Mouse (Mus musculus): ENCODE results near the gene Nr4a1.

The Nr4a1 gene

GRCm38 (mm10) chr15:101233641-101234275 lies 20.3 kb upstream of the Nr4a1 start:
- DNase-seq, result no peak

GRCm38 (mm10) chr15:101234611-101235341 lies 19.3 kb upstream of the Nr4a1 start:
- no peak for DNase-seq

- no peak for DNase-seq
Observed at GRCm38 (mm10) chr15:101235342-101235698, 18.7 kb upstream of the Nr4a1 start.

- DNase-seq, result peak; percentile 86
Observed at GRCm38 (mm10) chr15:101235728-101236327, 18.2 kb upstream of the Nr4a1 start.

GRCm38 (mm10) chr15:101236878-101237277 lies 17.2 kb upstream of the Nr4a1 start:
- DNase-seq, result no peak

GRCm38 (mm10) chr15:101238885-101239511 lies 15.1 kb upstream of the Nr4a1 start:
- peak; percentile 94 for DNase-seq

- no peak for DNase-seq
Observed at GRCm38 (mm10) chr15:101239821-101240220, 14.2 kb upstream of the Nr4a1 start.

- DNase-seq, result peak; percentile 93
Observed at GRCm38 (mm10) chr15:101240799-101241204, 13.3 kb upstream of the Nr4a1 start.

- DNase-seq, result no peak
Observed at GRCm38 (mm10) chr15:101241236-101241635, 12.8 kb upstream of the Nr4a1 start.

- DNase-seq, result no peak
Observed at GRCm38 (mm10) chr15:101241853-101242252, 12.2 kb upstream of the Nr4a1 start.

- DNase-seq, result no peak
Observed at GRCm38 (mm10) chr15:101242645-101243044, 11.4 kb upstream of the Nr4a1 start.

- DNase-seq, result no peak
Observed at GRCm38 (mm10) chr15:101244012-101244411, 10.1 kb upstream of the Nr4a1 start.

GRCm38 (mm10) chr15:101246231-101247154 lies 7.6 kb upstream of the Nr4a1 start:
- DNase-seq, result peak; percentile 98

- DNase-seq, result no peak
Observed at GRCm38 (mm10) chr15:101247155-101247498, 6.9 kb upstream of the Nr4a1 start.

- DNase-seq, result no peak
Observed at GRCm38 (mm10) chr15:101248029-101248710, 5.9 kb upstream of the Nr4a1 start.

- DNase-seq, result no peak
Observed at GRCm38 (mm10) chr15:101250220-101250800, 3.8 kb upstream of the Nr4a1 start.

- no peak for DNase-seq
Observed at GRCm38 (mm10) chr15:101251930-101252329, 2.1 kb upstream of the Nr4a1 start.

GRCm38 (mm10) chr15:101252614-101253013 lies 1.5 kb upstream of the Nr4a1 start:
- no peak for DNase-seq

GRCm38 (mm10) chr15:101253563-101253885 lies 545 bp upstream of the Nr4a1 start:
- no peak for DNase-seq

GRCm38 (mm10) chr15:101255842-101256462 lies 1.9 kb downstream of the Nr4a1 start:
- DNase-seq, result no peak

GRCm38 (mm10) chr15:101256463-101257206 lies 2.6 kb downstream of the Nr4a1 start:
- DNase-seq, result no peak

All from right cerebral cortex, adult 18-20 months (tissue).